Mouse (Mus musculus) liver, adult 2 months (tissue): Measurements from ENCODE around the gene Cerk.

Experiments used
- CTCF ChIP-seq: fragments of 200-500 bp; IDR thresholded peaks from 2 replicates; pipeline ENCODE4 v1.5.1; 2011; ENCODE audit warnings: low read depth, low read length, control low read depth
- POLR2A ChIP-seq: fragments of 200-500 bp; IDR thresholded peaks from 2 replicates; pipeline ENCODE4 v1.6.1; 2011; ENCODE audit warnings: low read length, control low read depth; ENCODE audit not compliant: insufficient read depth; ENCODE audit errors: extremely low read depth

GRCm38 (mm10) chr15:86144577-86144976 lies 41.4 kb downstream of the Cerk start:
- no peak for TF ChIP-seq CTCF
- TF ChIP-seq POLR2A, result no peak
